Mouse (Mus musculus): Measurements from ENCODE around the gene Fam183b. TPM values are rescaled to one million over a fixed set of nuclear protein-coding genes. Genes with fewer than 3 reads are reported as not detected.
"Not testable (repeated sequence)": the region's sequence is repeated elsewhere in the genome, so short reads cannot be mapped to it uniquely, and the experiment has no call there.

Gene Fam183b
- polyA plus RNA-seq, 1 experiment from 2014 or later = not detected

GRCm38 (mm10) chr11:58790053-58790452, 11.7 kb downstream of the Fam183b start:
- H3K27ac ChIP-seq (replicated peaks; ENCODE audit: low read depth, low read length) = no peak overlapping the region
- H3K36me3 ChIP-seq (ENCODE audit: control insufficient read depth, insufficient read depth, low read length) = no peaks in the 10 kb centered on the region
- no peak for DNase-seq (ENCODE audit: low spot score)
- H3K9ac ChIP-seq (ENCODE audit: low read length) = no peak overlapping the region
- H3K4me3 ChIP-seq (ENCODE audit: low read depth, low read length) = no peak overlapping the region
- H3K4me1 ChIP-seq (ENCODE audit: control insufficient read depth, insufficient read depth, low read length) = no peaks in the 10 kb centered on the region
- H3K27me3 ChIP-seq (ENCODE audit: control insufficient read depth, insufficient read depth, low read length) = no peaks in the 10 kb centered on the region
- WGBS = 47% methylated on average over 2 of the region's 2 CpGs
- no peak overlapping the region for H3K4me2 ChIP-seq (ENCODE audit: low read depth, severe bottlenecking)
- ATAC-seq (ENCODE audit: insufficient number of reproducible peaks, low FRiP score, low TSS enrichment, low read depth) = no peak
- no peaks in the 10 kb centered on the region for H3K9me3 ChIP-seq (ENCODE audit: control insufficient read depth, low read length)

- Histone ChIP-seq H3K27ac (replicated peaks; ENCODE audit: low read depth, low read length) (no peak overlapping the region), H3K4me3 (ENCODE audit: low read depth, low read length) (no peak overlapping the region), H3K9ac (ENCODE audit: low read length) (no peak overlapping the region), H3K4me1 (ENCODE audit: control insufficient read depth, insufficient read depth, low read length) (no peaks in the 10 kb centered on the region), H3K9me3 (ENCODE audit: control insufficient read depth, low read length) (no peaks in the 10 kb centered on the region), H3K27me3 (ENCODE audit: control insufficient read depth, insufficient read depth, low read length) (no peaks in the 10 kb centered on the region), H3K4me2 (ENCODE audit: low read depth, severe bottlenecking) (no peak overlapping the region), H3K36me3 (ENCODE audit: control insufficient read depth, insufficient read depth, low read length) (no peaks in the 10 kb centered on the region)
- 40% methylated on average over 3 of the region's 3 CpGs for WGBS
- no peak for DNase-seq (ENCODE audit: low spot score)
- ATAC-seq (ENCODE audit: insufficient number of reproducible peaks, low FRiP score, low TSS enrichment, low read depth) = no peak
Measured at GRCm38 (mm10) chr11:58789532-58789931, 12.2 kb downstream of the Fam183b start.

GRCm38 (mm10) chr11:58788346-58788745, 13.4 kb downstream of the Fam183b start:
- WGBS = 89% methylated on average over 8 of the region's 8 CpGs
- no peak overlapping the region for H3K4me2 ChIP-seq (ENCODE audit: low read depth, severe bottlenecking)
- no peaks in the 10 kb centered on the region for H3K36me3 ChIP-seq (ENCODE audit: control insufficient read depth, insufficient read depth, low read length)
- no peak overlapping the region for H3K4me3 ChIP-seq (ENCODE audit: low read depth, low read length)
- no peak overlapping the region for H3K27ac ChIP-seq (replicated peaks; ENCODE audit: low read depth, low read length)
- H3K4me1 ChIP-seq (ENCODE audit: control insufficient read depth, insufficient read depth, low read length) = no peaks in the 10 kb centered on the region
- H3K27me3 ChIP-seq (ENCODE audit: control insufficient read depth, insufficient read depth, low read length) = no peaks in the 10 kb centered on the region
- no peaks in the 10 kb centered on the region for H3K9me3 ChIP-seq (ENCODE audit: control insufficient read depth, low read length)
- DNase-seq (ENCODE audit: low spot score) (no peak), ATAC-seq (ENCODE audit: insufficient number of reproducible peaks, low FRiP score, low TSS enrichment, low read depth) (no peak)
- H3K9ac ChIP-seq (ENCODE audit: low read length) = no peak overlapping the region

GRCm38 (mm10) chr11:58787651-58788050, 14.1 kb downstream of the Fam183b start:
- H3K4me1 ChIP-seq (ENCODE audit: control insufficient read depth, insufficient read depth, low read length) = no peaks in the 10 kb centered on the region
- no peak overlapping the region for H3K4me2 ChIP-seq (ENCODE audit: low read depth, severe bottlenecking)
- H3K4me3 ChIP-seq (ENCODE audit: low read depth, low read length) = no peak overlapping the region
- H3K36me3 ChIP-seq (ENCODE audit: control insufficient read depth, insufficient read depth, low read length) = no peaks in the 10 kb centered on the region
- DNase-seq (ENCODE audit: low spot score) (no peak), ATAC-seq (ENCODE audit: insufficient number of reproducible peaks, low FRiP score, low TSS enrichment, low read depth) (no peak)
- no peak overlapping the region for H3K27ac ChIP-seq (replicated peaks; ENCODE audit: low read depth, low read length)
- no peak overlapping the region for H3K9ac ChIP-seq (ENCODE audit: low read length)
- no peaks in the 10 kb centered on the region for H3K27me3 ChIP-seq (ENCODE audit: control insufficient read depth, insufficient read depth, low read length)
- WGBS = 91% methylated on average over 10 of the region's 10 CpGs
- no peaks in the 10 kb centered on the region for H3K9me3 ChIP-seq (ENCODE audit: control insufficient read depth, low read length)

- Histone ChIP-seq H3K27ac (replicated peaks; ENCODE audit: low read depth, low read length) (no peak overlapping the region), H3K4me2 (ENCODE audit: low read depth, severe bottlenecking) (no peak overlapping the region), H3K9me3 (ENCODE audit: control insufficient read depth, low read length) (no peaks in the 10 kb centered on the region), H3K36me3 (ENCODE audit: control insufficient read depth, insufficient read depth, low read length) (no peaks in the 10 kb centered on the region), H3K4me1 (ENCODE audit: control insufficient read depth, insufficient read depth, low read length) (no peaks in the 10 kb centered on the region), H3K9ac (ENCODE audit: low read length) (no peak overlapping the region), H3K4me3 (ENCODE audit: low read depth, low read length) (no peak overlapping the region), H3K27me3 (ENCODE audit: control insufficient read depth, insufficient read depth, low read length) (no peaks in the 10 kb centered on the region)
- ATAC-seq (ENCODE audit: insufficient number of reproducible peaks, low FRiP score, low TSS enrichment, low read depth) = no peak
- DNase-seq (ENCODE audit: low spot score) = no peak
- WGBS = 75% methylated on average over 2 of the region's 2 CpGs
Measured at GRCm38 (mm10) chr11:58784182-58784581, 17.6 kb downstream of the Fam183b start.

- DNase-seq (ENCODE audit: low spot score) = no peak
- Histone ChIP-seq H3K36me3 (ENCODE audit: control insufficient read depth, insufficient read depth, low read length) (no peaks in the 10 kb centered on the region), H3K9me3 (ENCODE audit: control insufficient read depth, low read length) (no peaks in the 10 kb centered on the region), H3K4me3 (ENCODE audit: low read depth, low read length) (no peak within 1 kb of the TSS), H3K9ac (ENCODE audit: low read length) (no peak within 1 kb of the TSS), H3K4me1 (ENCODE audit: control insufficient read depth, insufficient read depth, low read length) (no peaks in the 10 kb centered on the region), H3K4me2 (ENCODE audit: low read depth, severe bottlenecking) (no peak within 1 kb of the TSS), H3K27ac (replicated peaks; ENCODE audit: low read depth, low read length) (no peak within 1 kb of the TSS), H3K27me3 (ENCODE audit: control insufficient read depth, insufficient read depth, low read length) (no peaks in the 10 kb centered on the region)
- ATAC-seq (ENCODE audit: insufficient number of reproducible peaks, low FRiP score, low TSS enrichment, low read depth) = no peak
- 84% methylated on average over 6 of the region's 6 CpGs for WGBS
Measured at GRCm38 (mm10) chr11:58782480-58783089, 19.2 kb downstream of the Fam183b start, which contains the start of gene Olfr314. TSS of gene Olfr314 (plus strand) at chr11:58782952.

GRCm38 (mm10) chr11:58772888-58773287, 28.9 kb downstream of the Fam183b start, which contains the start of gene Olfr315:
TSS of gene Olfr315 (plus strand) at chr11:58773188.
- no peaks in the 10 kb centered on the region for H3K4me1 ChIP-seq (ENCODE audit: control insufficient read depth, insufficient read depth, low read length)
- ATAC-seq (ENCODE audit: insufficient number of reproducible peaks, low FRiP score, low TSS enrichment, low read depth) = no peak
- H3K36me3 ChIP-seq (ENCODE audit: control insufficient read depth, insufficient read depth, low read length) = no peaks in the 10 kb centered on the region
- H3K9ac ChIP-seq (ENCODE audit: low read length) = no peak within 1 kb of the TSS
- H3K9me3 ChIP-seq (ENCODE audit: control insufficient read depth, low read length) = no peaks in the 10 kb centered on the region
- H3K4me3 ChIP-seq (ENCODE audit: low read depth, low read length) = no peak within 1 kb of the TSS
- no peak within 1 kb of the TSS for H3K4me2 ChIP-seq (ENCODE audit: low read depth, severe bottlenecking)
- no peak for DNase-seq (ENCODE audit: low spot score)
- no peaks in the 10 kb centered on the region for H3K27me3 ChIP-seq (ENCODE audit: control insufficient read depth, insufficient read depth, low read length)
- H3K27ac ChIP-seq (replicated peaks; ENCODE audit: low read depth, low read length) = no peak within 1 kb of the TSS

GRCm38 (mm10) chr11:58752434-58752833, 49.3 kb downstream of the Fam183b start, which contains the start of gene Olfr316:
TSS of gene Olfr316 (plus strand) at chr11:58752734.
- no peak within 1 kb of the TSS for H3K4me3 ChIP-seq (ENCODE audit: low read depth, low read length)
- H3K27ac ChIP-seq (replicated peaks; ENCODE audit: low read depth, low read length) = no peak within 1 kb of the TSS
- no peak within 1 kb of the TSS for H3K4me2 ChIP-seq (ENCODE audit: low read depth, severe bottlenecking)
- ATAC-seq (ENCODE audit: insufficient number of reproducible peaks, low FRiP score, low TSS enrichment, low read depth) (no peak), DNase-seq (ENCODE audit: low spot score) (no peak)
- H3K27me3 ChIP-seq (ENCODE audit: control insufficient read depth, insufficient read depth, low read length) = no peaks in the 10 kb centered on the region
- no peaks in the 10 kb centered on the region for H3K4me1 ChIP-seq (ENCODE audit: control insufficient read depth, insufficient read depth, low read length)
- 91% methylated on average over 2 of the region's 2 CpGs for WGBS
- no peak within 1 kb of the TSS for H3K9ac ChIP-seq (ENCODE audit: low read length)
- H3K9me3 ChIP-seq (ENCODE audit: control insufficient read depth, low read length) = no peaks in the 10 kb centered on the region
- H3K36me3 ChIP-seq (ENCODE audit: control insufficient read depth, insufficient read depth, low read length) = no peaks in the 10 kb centered on the region

GRCm38 (mm10) chr11:58751096-58751495, 50.7 kb downstream of the Fam183b start:
- WGBS = 86% methylated on average over 18 of the region's 18 CpGs
- not testable (repeated sequence) for H3K4me1 ChIP-seq (ENCODE audit: control insufficient read depth, insufficient read depth, low read length); H3K9ac ChIP-seq (ENCODE audit: low read length); DNase-seq (ENCODE audit: low spot score); H3K27ac ChIP-seq (replicated peaks; ENCODE audit: low read depth, low read length); ATAC-seq (ENCODE audit: insufficient number of reproducible peaks, low FRiP score, low TSS enrichment, low read depth); H3K36me3 ChIP-seq (ENCODE audit: control insufficient read depth, insufficient read depth, low read length); H3K9me3 ChIP-seq (ENCODE audit: control insufficient read depth, low read length); H3K4me3 ChIP-seq (ENCODE audit: low read depth, low read length); H3K27me3 ChIP-seq (ENCODE audit: control insufficient read depth, insufficient read depth, low read length); H3K4me2 ChIP-seq (ENCODE audit: low read depth, severe bottlenecking)
